Mouse (Mus musculus) brain, adult 2 months (tissue): ENCODE data around the gene Nr1h4.

ENCODE experiments used
- DNase-seq: peaks from one replicate; pipeline ENCODE4 v3.0.0; 2011; ENCODE audit warnings: low read depth, low spot score

Gene Nr1h4

GRCm38 (mm10) chr10:89434509-89435210 lies 98.7 kb downstream of the Nr1h4 start:
- DNase-seq: peak; percentile 47

GRCm38 (mm10) chr10:89432743-89433142 lies 100.6 kb downstream of the Nr1h4 start:
- no peak for DNase-seq

- DNase-seq: no peak
Observed at GRCm38 (mm10) chr10:89430751-89431150, 102.6 kb downstream of the Nr1h4 start.

GRCm38 (mm10) chr10:89424800-89425393 lies 108.5 kb downstream of the Nr1h4 start:
- no peak for DNase-seq

- DNase-seq: no peak
Observed at GRCm38 (mm10) chr10:89424217-89424616, 109.2 kb downstream of the Nr1h4 start.

GRCm38 (mm10) chr10:89423164-89423778 lies 110.1 kb downstream of the Nr1h4 start:
- DNase-seq: no peak

- no peak for DNase-seq
Observed at GRCm38 (mm10) chr10:89422504-89423158, 110.8 kb downstream of the Nr1h4 start.

- no peak for DNase-seq
Observed at GRCm38 (mm10) chr10:89417966-89418365, 115.4 kb downstream of the Nr1h4 start.

- no peak for DNase-seq
Observed at GRCm38 (mm10) chr10:89415478-89415877, 117.9 kb downstream of the Nr1h4 start.

GRCm38 (mm10) chr10:89407551-89407950 lies 125.8 kb downstream of the Nr1h4 start:
- no peak for DNase-seq

- DNase-seq: no peak
Observed at GRCm38 (mm10) chr10:89406733-89407484, 126.5 kb downstream of the Nr1h4 start.

- DNase-seq: no peak
Observed at GRCm38 (mm10) chr10:89404936-89405335, 128.4 kb downstream of the Nr1h4 start.
